Mouse (Mus musculus): Measurements from ENCODE around the gene Tesc.

DNA sequence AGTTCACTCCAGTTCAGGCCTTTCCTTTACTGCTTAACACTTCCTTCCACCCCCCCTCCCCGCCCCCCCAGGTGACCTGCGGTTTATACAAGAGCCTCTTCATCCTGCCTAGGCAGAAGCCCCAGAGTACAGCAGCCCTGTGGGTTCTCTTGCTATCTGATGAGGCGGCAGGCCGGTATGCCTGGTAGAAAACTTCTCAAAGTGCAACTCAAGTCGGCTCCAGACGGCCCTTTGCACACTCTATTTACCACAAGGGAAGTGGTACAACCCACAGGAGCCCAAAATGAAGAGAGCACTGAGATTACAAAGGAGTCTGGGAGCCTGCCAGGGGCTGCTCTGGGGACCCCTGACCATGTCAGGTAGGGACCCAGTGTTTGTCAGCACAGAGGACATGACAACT lies 54.5 kb downstream of the Tesc start:
- no peak for TF ChIP-seq CTCF (IDR thresholded peaks at IDR 0.05; ENCODE audit: borderline replicate concordance, insufficient read depth, low read length)
- no peak for TF ChIP-seq POLR2A (IDR thresholded peaks at IDR 0.05; ENCODE audit: low read depth, low read length)
